Mouse (Mus musculus) urinary bladder, postnatal 36 days (tissue): ENCODE measurements around the gene 4930432K21Rik.

Source experiments
- DNase-seq, 2 experiments: peaks; one replicate each; pipeline ENCODE4 v3.0.0; 2022; ENCODE audit warnings: low spot score in 2 of 2, mixed read lengths in 1 of 2

The 4930432K21Rik gene

GRCm38 (mm10) chr8:84147324-84147766 lies 480 bp upstream of the 4930432K21Rik start:
- DNase-seq = peak; percentile 57 to 58

GRCm38 (mm10) chr8:84148531-84148850 lies 666 bp downstream of the 4930432K21Rik start:
- no peak for DNase-seq

DNA sequence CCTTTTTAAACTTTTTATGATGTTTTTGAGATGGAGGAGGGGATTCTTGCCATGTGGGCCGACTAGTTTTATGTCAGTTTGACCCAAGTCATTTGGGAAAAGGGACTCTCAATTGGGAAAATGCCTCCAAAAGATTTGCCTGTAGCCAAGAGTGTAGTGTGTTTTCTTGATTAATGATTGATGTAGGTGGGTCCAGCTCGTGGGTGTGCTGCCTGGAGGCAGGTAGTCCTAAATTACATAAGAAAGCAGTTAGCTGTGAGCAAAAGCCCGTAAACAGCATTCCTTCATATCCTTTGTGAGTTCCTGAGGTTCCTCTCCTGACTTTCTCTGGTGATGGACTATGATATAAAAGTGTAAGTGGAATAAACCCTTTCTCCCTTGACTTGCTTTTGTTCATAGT lies 1.4 kb downstream of the 4930432K21Rik start:
- DNase-seq = no peak

GRCm38 (mm10) chr8:84157620-84158019 lies 9.8 kb downstream of the 4930432K21Rik start:
- no peak for DNase-seq

- no peak for DNase-seq
Observed at GRCm38 (mm10) chr8:84167696-84168095, 19.9 kb downstream of the 4930432K21Rik start.

DNA sequence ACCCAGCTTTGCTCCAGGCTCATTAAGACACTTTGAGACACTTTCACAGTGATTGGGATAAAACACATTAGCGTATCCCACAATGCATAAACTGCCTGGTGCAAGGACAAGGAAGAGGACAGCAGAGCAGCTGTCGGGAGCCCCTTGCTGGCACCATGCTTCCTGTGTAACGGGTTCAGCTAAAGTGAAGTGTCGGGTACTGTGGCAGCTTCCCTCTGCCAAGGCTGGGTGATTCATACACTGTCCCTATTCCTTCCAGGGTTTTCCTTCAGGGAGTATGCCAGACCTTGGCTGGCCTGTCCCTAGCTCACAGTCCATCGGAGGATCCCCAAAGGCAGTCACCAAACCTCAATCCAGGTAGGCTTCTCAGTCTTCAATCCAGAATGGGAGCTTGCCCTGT lies 22.3 kb downstream of the 4930432K21Rik start:
- no peak for DNase-seq

- DNase-seq = no peak
Observed at GRCm38 (mm10) chr8:84173861-84174260, 26.0 kb downstream of the 4930432K21Rik start.

- DNase-seq = no peak
Observed at GRCm38 (mm10) chr8:84176560-84176959, 28.7 kb downstream of the 4930432K21Rik start.

- no peak for DNase-seq
Observed at GRCm38 (mm10) chr8:84177405-84177804, 29.6 kb downstream of the 4930432K21Rik start.

DNA sequence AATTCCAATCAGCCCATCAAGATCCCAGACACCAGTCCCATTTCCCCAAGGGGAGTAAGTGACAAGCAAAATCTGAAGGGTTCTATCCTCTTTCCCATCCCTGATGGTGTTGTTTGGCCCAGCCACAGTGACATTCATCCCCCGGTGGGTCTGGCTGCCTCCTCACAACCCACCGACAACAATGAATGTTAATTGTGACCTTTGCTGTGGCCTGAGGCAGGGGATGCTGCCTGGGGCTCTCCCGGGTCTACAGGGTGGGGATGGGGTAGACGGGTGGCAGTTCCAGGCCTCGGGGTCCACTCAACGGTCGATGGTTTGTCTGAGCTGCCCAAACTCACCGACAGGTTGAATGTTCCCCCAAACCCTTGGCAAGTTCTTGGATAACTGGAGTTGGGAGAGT lies 30.8 kb downstream of the 4930432K21Rik start:
- DNase-seq = no peak

- no peak for DNase-seq
Observed at GRCm38 (mm10) chr8:84179946-84180345, 32.1 kb downstream of the 4930432K21Rik start.

- no peak for DNase-seq
Observed at GRCm38 (mm10) chr8:84180530-84181190, 32.8 kb downstream of the 4930432K21Rik start.

DNA sequence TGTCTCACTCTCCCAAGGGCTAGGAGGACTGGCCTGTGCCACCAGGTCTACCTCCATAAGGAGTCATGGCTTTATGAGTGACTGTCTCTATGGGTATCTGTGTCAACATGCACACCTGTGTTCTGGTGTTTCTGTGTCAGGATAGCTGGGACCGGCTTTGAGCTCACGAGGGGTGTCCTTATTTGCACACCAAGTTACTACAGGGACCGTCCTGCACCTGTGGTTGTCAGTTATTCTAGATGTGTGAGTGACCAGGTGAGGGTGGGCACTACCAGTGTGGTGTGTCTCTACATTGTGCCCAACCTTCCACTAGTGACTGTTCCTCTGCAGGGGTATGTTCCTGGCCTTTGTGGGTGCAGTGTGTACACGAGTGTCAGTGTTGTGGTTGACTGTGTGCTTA lies 35.0 kb downstream of the 4930432K21Rik start:
- DNase-seq = no peak

- DNase-seq = no peak
Observed at GRCm38 (mm10) chr8:84183261-84184084, 35.6 kb downstream of the 4930432K21Rik start.

DNA sequence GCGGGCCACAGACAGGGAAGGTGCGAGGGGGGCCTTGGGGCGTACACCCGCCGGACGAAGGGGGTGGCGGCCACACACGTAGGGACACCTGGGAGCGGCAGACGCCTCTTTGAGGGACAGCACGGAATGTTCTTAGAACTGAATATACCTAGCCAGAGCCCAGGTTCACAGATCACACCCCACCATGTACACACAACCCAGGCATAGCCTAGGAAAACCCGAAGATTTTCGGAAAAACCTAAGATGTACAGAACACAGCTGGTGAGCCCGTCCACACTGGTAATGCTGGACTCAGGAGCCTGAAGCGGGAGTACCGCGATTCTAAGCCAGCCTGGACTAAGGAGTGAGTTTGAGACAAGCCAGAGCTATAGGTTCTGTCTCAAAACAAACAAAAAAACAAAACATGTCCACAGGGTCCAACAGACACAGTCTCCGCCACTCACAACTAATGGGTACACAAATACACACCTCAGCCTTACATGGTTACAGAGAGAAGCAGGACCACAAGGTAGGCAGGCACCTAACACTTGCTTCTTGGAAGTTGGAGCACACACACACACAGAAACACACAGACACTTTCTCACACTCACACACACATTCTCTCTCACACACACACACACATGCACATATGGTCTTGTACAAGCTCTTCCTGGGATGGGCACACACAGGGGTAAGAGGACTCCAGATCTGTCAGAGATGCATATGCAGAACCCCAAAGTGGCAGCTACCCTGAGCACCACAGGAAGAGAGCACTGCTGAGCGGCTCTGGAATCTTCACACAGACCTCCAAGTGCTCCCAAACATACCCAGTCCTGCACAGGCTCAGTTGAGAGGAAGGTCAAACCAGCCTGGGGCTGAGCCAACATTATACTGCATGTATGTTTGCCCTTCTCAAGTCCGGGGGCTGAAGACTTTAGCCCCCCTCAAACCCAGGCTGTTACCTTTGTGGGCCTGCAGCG lies 36.5 kb downstream of the 4930432K21Rik start:
- peak in 1 of 2 experiments; percentile 23 for DNase-seq

DNA sequence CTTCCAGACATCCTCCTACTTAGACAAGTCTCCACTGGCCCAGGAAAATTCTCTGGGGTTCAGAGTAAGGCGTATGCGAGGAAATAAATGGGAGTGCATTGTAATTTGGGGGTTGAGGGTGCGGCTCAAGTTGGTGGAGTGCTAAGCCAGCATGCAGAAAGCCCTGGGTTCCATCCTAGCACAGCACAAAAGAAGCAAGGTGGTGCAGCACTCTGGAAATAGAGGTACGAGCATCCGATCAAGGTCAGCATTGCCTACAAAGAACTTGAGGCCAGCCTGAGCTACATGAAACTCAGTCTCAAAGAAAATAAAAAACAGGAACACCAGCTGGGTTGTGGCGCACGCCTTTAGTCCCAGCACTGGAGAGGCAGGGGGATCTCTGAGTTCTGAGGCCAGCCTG lies 37.3 kb downstream of the 4930432K21Rik start, which contains the start of gene Nanos3:
Gene Nanos3, minus strand, starts transcription at position 101 of the 400 bp plus-strand sequence.
- DNase-seq = no peak

DNA sequence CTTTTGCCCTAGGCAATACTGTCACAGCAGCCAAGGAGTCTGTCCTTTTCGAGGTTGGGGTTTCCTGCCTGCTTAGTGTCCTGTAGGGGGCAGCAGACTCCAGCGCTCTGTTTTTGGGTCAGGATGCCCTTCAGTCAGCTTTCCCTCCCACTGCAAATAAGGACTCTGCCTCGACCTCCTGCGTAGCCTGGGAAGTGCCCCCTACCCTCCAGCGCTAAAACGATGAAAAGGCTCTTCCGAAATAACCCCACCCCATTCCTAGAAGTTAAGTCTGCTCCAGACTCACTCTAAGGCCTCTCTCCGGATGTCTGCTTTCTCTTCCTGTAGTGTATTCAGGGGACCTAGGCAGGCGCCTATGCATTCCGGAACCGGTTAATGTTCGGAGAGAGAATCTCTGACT lies 38.7 kb downstream of the 4930432K21Rik start:
- DNase-seq = peak; percentile 61 to 72

DNA sequence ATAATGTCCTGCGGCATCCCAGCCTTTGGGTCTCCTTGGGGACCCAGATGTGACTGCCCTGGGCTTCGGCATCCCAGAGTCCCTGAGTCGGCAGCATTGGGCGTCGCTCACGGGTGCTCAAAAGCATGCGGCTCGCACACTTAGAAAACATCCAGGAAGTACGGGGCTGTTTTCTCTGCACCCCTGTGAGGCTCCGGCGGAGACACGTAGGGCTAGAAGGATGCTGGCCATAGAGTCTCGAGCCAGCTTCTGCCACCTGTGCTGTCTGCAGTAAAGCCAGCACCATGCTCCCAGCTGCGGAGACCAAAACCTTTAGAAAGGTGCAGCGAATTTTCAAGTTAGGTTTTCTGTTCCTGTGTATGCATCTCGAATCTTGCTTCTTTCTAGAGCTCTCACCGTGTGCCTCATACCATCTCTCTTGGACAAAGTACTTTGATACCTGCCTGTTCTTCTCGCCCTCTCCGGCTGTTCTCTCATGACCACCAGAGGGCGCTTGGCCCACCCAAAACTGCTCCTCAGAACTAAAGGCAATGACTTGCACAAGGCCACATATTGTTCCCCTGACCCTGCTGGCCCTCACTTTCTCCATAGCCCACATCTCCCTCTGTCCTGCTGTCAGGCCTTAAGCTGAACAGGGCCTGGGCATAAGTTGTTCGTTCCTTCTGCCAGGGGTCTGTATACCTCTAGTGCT lies 39.4 kb downstream of the 4930432K21Rik start:
- DNase-seq = peak in 1 of 2 experiments; percentile 32

DNA sequence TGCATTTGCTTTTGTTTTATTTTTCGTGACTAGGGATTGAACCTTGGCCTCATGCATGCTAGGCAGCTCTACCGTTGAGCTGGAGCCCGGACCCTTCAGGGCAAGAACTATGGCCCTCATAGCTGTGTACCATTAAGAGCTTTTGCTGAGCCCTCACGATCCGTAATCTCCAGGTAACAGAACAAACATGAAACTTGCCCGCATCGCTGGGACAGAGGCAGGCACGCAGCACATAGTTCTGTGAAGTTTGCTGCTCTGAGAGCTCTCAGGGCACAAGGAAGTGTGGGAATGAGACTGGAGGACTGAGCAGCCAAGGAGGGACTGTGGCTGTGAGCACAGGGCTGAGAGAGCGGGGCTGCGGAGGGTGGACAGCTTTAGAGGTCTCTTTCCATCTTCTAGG lies 40.8 kb downstream of the 4930432K21Rik start:
- DNase-seq = no peak

DNA sequence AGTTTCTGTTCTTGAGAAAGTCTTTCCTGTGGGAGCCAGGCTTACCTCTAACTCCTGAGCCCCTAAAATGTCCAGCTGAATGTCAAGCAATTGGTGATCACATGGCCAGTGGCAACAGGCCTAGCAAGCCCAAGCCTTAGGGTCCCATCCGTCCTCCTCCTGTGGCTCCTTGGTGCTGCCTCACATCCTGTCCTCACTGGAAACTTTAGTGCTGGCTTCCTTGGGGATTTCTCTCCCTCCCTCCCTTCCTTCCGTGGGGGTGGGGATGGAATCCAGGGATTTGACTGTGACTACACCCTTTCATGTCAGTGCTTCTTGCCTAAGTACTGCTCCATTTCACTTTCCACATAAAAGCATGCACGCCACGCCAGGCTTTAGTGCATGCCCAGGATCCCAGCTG lies 41.8 kb downstream of the 4930432K21Rik start:
- no peak for DNase-seq

GRCm38 (mm10) chr8:84190191-84190867 lies 42.5 kb downstream of the 4930432K21Rik start:
- no peak for DNase-seq
